Comparison of ENCODE assay signal across 8 mouse cellular contexts in the genomic region with DNA sequence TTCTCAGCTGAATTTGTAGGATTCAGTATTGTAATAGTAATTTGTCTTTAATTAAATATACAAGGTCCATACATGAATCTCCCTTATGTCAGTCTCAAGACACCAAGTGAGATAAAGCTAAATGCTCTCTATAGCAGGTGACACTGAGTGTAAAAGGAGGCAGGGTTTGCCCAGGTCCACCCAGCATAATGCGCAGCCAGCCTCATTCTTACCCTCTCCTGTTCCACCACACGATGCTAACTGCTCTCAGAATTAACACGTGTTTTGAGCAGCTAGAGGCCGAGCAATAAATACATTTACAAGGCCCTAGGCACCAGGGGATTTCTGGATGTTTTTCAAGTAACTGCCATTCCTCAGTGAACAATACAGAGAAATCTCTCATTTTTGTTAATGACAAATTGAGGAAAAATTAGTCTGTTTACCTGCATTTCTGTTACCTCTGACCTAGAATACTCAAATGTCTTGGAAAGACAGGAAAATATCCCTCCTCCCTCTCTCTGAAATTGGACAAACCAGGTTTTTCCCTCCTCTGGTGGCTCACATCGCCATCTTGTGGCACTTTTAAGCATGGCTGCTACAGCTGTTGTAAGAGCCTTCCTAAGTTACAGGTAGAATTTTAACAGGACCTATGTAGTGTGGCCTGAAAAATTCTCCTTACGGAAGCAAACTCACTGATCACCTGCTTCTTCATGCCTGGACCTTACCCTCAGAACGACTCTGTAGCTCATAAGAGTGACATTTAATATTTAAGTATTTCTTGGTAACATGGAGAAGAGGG. TPM values are rescaled to one million over a fixed set of nuclear protein-coding genes. Genes with fewer than 3 reads are reported as not detected.
DNase-seq lines count a peak whose midpoint lies in the region; ATAC-seq lines count a peak whose summit lies in the region.

No protein-coding gene starts in this region.

- H3K27me3 ChIP-seq in liver, embryonic 11.5 days (replicated peaks; ENCODE audit: control insufficient read depth, insufficient read depth, low read length): no peaks in the 10 kb centered on the region
- H3K27me3 ChIP-seq in forebrain, embryonic 12.5 days: 0 out of 2 replicates have a peak, but pooled peaks cover 3% of the 10 kb centered on the region

- no peaks in the 10 kb centered on the region for H3K9me3 ChIP-seq in liver, embryonic 11.5 days (ENCODE audit: control insufficient read depth, low read length)
- H3K9me3 ChIP-seq in forebrain, embryonic 12.5 days: no peaks in the 10 kb centered on the region

- no peak overlapping the region for H3K4me2 ChIP-seq in liver, embryonic 11.5 days
- H3K4me2 ChIP-seq in forebrain, embryonic 12.5 days: no peak overlapping the region

- H3K27ac ChIP-seq in liver, embryonic 11.5 days (ENCODE audit: low read depth, low read length): no peak overlapping the region
- no peak overlapping the region for H3K27ac ChIP-seq in forebrain, embryonic 12.5 days

- H3K9ac ChIP-seq in liver, embryonic 11.5 days (ENCODE audit: low read depth, low read length): no peak overlapping the region
- H3K9ac ChIP-seq in forebrain, embryonic 12.5 days: no peak overlapping the region

- WGBS in liver, embryonic 11.5 days: 47% methylated on average over 7 of the region's 7 CpGs
- 48% methylated on average over 7 of the region's 7 CpGs for WGBS in forebrain, embryonic 12.5 days

- H3K4me1 ChIP-seq in liver, embryonic 11.5 days (replicated peaks; ENCODE audit: control insufficient read depth, insufficient read depth, low read length): no peaks in the 10 kb centered on the region
- 0 out of 2 replicates have a peak, but pooled peaks cover 3% of the 10 kb centered on the region for H3K4me1 ChIP-seq in forebrain, embryonic 12.5 days

- no peak for ATAC-seq in liver, embryonic 11.5 days (replicated peaks; ENCODE audit: low FRiP score)
- 0 out of 2 replicates have a peak, but pooled peaks have one; percentile 39 for ATAC-seq in forebrain, embryonic 12.5 days (ENCODE audit: low FRiP score)
- no peak for ATAC-seq in activated CD4-positive, CD25-positive, alpha-beta regulatory T cell, adult 4 months

- intact Hi-C loops in left cerebral cortex, postnatal 25 days (cut with DNase I): loop anchor here (1.0 to 5.0 kb wide), 4 partner anchors 72 to 335 kb away; partner anchors contain the start of gene Dclk1

- H3K4me3 ChIP-seq in liver, embryonic 11.5 days (ENCODE audit: low read depth, low read length): no peak overlapping the region
- H3K4me3 ChIP-seq in forebrain, embryonic 12.5 days (replicated peaks): no peak overlapping the region

- H3K36me3 ChIP-seq in liver, embryonic 11.5 days (ENCODE audit: control insufficient read depth, insufficient read depth, low read length): no peaks in the 10 kb centered on the region
- no peaks in the 10 kb centered on the region for H3K36me3 ChIP-seq in forebrain, embryonic 12.5 days (replicated peaks)

- DNase-seq in liver: peak; percentile 13
- DNase-seq in liver, embryonic 11.5 days (ENCODE audit: low spot score): no peak
- DNase-seq in brain, embryonic 18.5 days (ENCODE audit: low read depth, low spot score): peak; percentile 55
- DNase-seq in hindlimb bud, embryonic 11.5 days (ENCODE audit: extremely low spot score, low read depth, low spot score): peak; percentile 47
- DNase-seq in left cerebral cortex, postnatal 25 days (ENCODE audit: low spot score in 2 of 2): peak; percentile 63 to 78
- DNase-seq in neural tube, embryonic 10.5 days (ENCODE audit: extremely low spot score, low spot score): peak; percentile 44

RNA-seq across cellular contexts. Expression of gene Ccdc169, which starts 14.7 kb away (rescaled TPM):
- 0.08 TPM in 1 of 2 replicates, not detected in the other for polyA plus RNA-seq in liver, embryonic 11.5 days (2014; fragmentation: Nextera tagmentation; extraction: Ambion mirVana)
- 0.09 and 0.10 TPM in 2 replicates for polyA plus RNA-seq in forebrain, embryonic 12.5 days (2016; fragmentation: Nextera tagmentation; extraction: Ambion mirVana)
- under 1 TPM in 1 of 2 experiments, not detected in 1; 0.23 TPM for total RNA-seq in left cerebral cortex, postnatal 25 days (2021)
- polyA plus RNA-seq in activated CD4-positive, CD25-positive, alpha-beta regulatory T cell, adult 4 months (2017; shearing (Covaris generic)): not detected

RNA-seq across cellular contexts. Expression of gene Sohlh2, which starts 30.0 kb away (rescaled TPM):
- not detected in 2 replicates for polyA plus RNA-seq in liver, embryonic 11.5 days (2014; fragmentation: Nextera tagmentation; extraction: Ambion mirVana)
- not detected in 2 replicates for polyA plus RNA-seq in forebrain, embryonic 12.5 days (2016; fragmentation: Nextera tagmentation; extraction: Ambion mirVana)
- not detected for total RNA-seq in left cerebral cortex, postnatal 25 days (2021)
- not detected for polyA plus RNA-seq in activated CD4-positive, CD25-positive, alpha-beta regulatory T cell, adult 4 months (2017; shearing (Covaris generic))

RNA-seq across cellular contexts. Expression of gene Spg20, which starts 39.9 kb away (rescaled TPM):
- 27.9 and 30.9 TPM in 2 replicates for polyA plus RNA-seq in liver, embryonic 11.5 days (2014; fragmentation: Nextera tagmentation; extraction: Ambion mirVana)
- 34.9 and 38.9 TPM in 2 replicates for polyA plus RNA-seq in forebrain, embryonic 12.5 days (2016; fragmentation: Nextera tagmentation; extraction: Ambion mirVana)
- 10 to 100 TPM; 25.2 to 31.6 TPM for total RNA-seq in left cerebral cortex, postnatal 25 days (2021)
- 10 to 100 TPM; 15.8 to 18.6 TPM for polyA plus RNA-seq in activated CD4-positive, CD25-positive, alpha-beta regulatory T cell, adult 4 months (2017; shearing (Covaris generic))
